Mouse (Mus musculus) layer of hippocampus, adult 8-10 months (tissue): ENCODE results near the gene Actg1. TPM values are rescaled to one million over a fixed set of nuclear protein-coding genes. Genes with fewer than 3 reads are reported as not detected.

Source experiments
- DNase-seq, 2 experiments: peaks; one replicate each; pipeline ENCODE4 v3.0.0; 2022; ENCODE audit warnings: low spot score in 2 of 2
- total RNA-seq, 4 experiments: library from RNA; stranded (reverse); gene quantifications; 2 replicates each; pipeline ENCODE4 v1.2.4; 2022

Actg1 gene
- total RNA-seq: 1,000 to 10,000 TPM; 1,218 to 1,398 (median 1,309) TPM

GRCm38 (mm10) chr11:120347791-120348683 lies at the start of gene Actg1:
Actg1 (minus strand) TSS chr11:120348542.
- peak; percentile 64 to 82 for DNase-seq

- DNase-seq: no peak
These were observed 49.3 kb upstream of the Actg1 start for GRCm38 (mm10) chr11:120397602-120398001.

- DNase-seq: no peak
These were observed 47.3 kb upstream of the Actg1 start for GRCm38 (mm10) chr11:120395661-120396060.

- no peak for DNase-seq
These were observed 40.2 kb upstream of the Actg1 start for GRCm38 (mm10) chr11:120388580-120388979.

- DNase-seq: no peak
These were observed 38.8 kb upstream of the Actg1 start for GRCm38 (mm10) chr11:120387157-120387556.

- no peak for DNase-seq
These were observed 38.3 kb upstream of the Actg1 start for GRCm38 (mm10) chr11:120386632-120387031.

- no peak for DNase-seq
These were observed 34.2 kb upstream of the Actg1 start for GRCm38 (mm10) chr11:120382509-120382908.

GRCm38 (mm10) chr11:120381157-120381556 lies 32.8 kb upstream of the Actg1 start:
- DNase-seq: no peak

GRCm38 (mm10) chr11:120380271-120380670 lies 31.9 kb upstream of the Actg1 start:
- DNase-seq: no peak

- peak; percentile 80 to 84 for DNase-seq
These were observed 30.5 kb upstream of the Actg1 start, which contains the start of gene Faap100 for GRCm38 (mm10) chr11:120378611-120379540. Faap100 (minus strand) TSS chr11:120378764.

- no peak for DNase-seq
These were observed 29.8 kb upstream of the Actg1 start for GRCm38 (mm10) chr11:120378031-120378610.

GRCm38 (mm10) chr11:120377337-120377736 lies 29.0 kb upstream of the Actg1 start:
- DNase-seq: no peak

- no peak for DNase-seq
These were observed 28.2 kb upstream of the Actg1 start for GRCm38 (mm10) chr11:120376302-120377160.

GRCm38 (mm10) chr11:120375324-120375723 lies 27.0 kb upstream of the Actg1 start:
- no peak for DNase-seq

- DNase-seq: no peak
These were observed 25.7 kb upstream of the Actg1 start for GRCm38 (mm10) chr11:120373820-120374586.

GRCm38 (mm10) chr11:120373025-120373424 lies 24.7 kb upstream of the Actg1 start:
- no peak for DNase-seq

GRCm38 (mm10) chr11:120369656-120370055 lies 21.3 kb upstream of the Actg1 start:
- peak in 1 of 2 experiments; percentile 57 for DNase-seq

- DNase-seq: no peak
These were observed 18.2 kb upstream of the Actg1 start for GRCm38 (mm10) chr11:120366443-120367027.

- DNase-seq: no peak
These were observed 14.5 kb upstream of the Actg1 start for GRCm38 (mm10) chr11:120362891-120363290.
